22 mouse cellular contexts compared by ENCODE assay signal in the genomic region with DNA sequence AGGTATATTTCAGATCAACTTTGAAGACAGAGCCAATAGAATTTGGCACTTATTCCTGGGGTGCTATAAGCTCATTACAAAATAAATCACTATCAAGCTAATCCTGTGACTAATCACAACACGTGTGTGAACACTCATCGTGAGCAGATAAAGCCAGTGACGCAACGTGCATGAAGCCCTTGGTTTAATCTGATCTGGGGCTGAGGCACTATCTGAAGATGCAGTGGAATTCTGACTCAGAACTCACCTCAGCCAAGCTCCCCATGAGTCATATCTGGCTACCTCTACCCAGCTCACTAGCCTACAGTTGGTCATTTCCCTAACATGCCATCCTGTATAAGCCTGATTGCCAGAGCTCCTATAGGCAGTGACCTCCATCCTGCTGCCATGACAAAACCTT. TPM values are rescaled to one million over a fixed set of nuclear protein-coding genes. Genes with fewer than 3 reads are reported as not detected.
DNase-seq lines count a peak whose midpoint lies in the region; TF ChIP-seq lines count a peak whose summit lies in the region.
"Had no signal": no experiment of that assay in that cellular context is flagged by ENCODE, and none has a peak within 500 bp of the region (broad histone marks: within the 10 kb centered on the region; RNA-seq: fewer than 3 reads in every experiment).

No protein-coding gene starts in this region.

- H3K4me2 ChIP-seq in CH12.LX (ENCODE audit: insufficient read depth, low read depth, poor library complexity, severe bottlenecking) (no peak overlapping the region), myocyte (ENCODE audit: low read depth) (no peak overlapping the region)
- H3K4me2 ChIP-seq: heart, embryonic 15.5 days; hindbrain, embryonic 15.5 days; kidney, embryonic 15.5 days; limb, embryonic 13.5 days; midbrain, embryonic 15.5 days had no signal

- H3K4me3 ChIP-seq in CH12.LX (replicated peaks in 1 of 3; ENCODE audit: low read depth in 2 of 3, low read length in 2 of 3, poor library complexity in 1 of 3) (no peak overlapping the region), myocyte (no peak overlapping the region)
- H3K4me3 ChIP-seq: heart, adult 2 months; heart, embryonic 15.5 days; hindbrain, embryonic 15.5 days; kidney, embryonic 15.5 days; limb, embryonic 13.5 days; midbrain, embryonic 15.5 days had no signal

- H3K4me1 ChIP-seq in CH12.LX (ENCODE audit: control insufficient read depth in 1 of 2, insufficient read depth in 2 of 2) = no peaks in the 10 kb centered on the region
- H3K4me1 ChIP-seq: heart, embryonic 15.5 days; hindbrain, embryonic 15.5 days; kidney, embryonic 15.5 days; limb, embryonic 13.5 days; midbrain, embryonic 15.5 days had no signal

- no peak for TF ChIP-seq CTCF in CH12.LX (conservative IDR thresholded peaks at IDR 0.05 in 1 of 2, IDR thresholded peaks at IDR 0.05 in 1 of 2; ENCODE audit: low read depth in 2 of 2, low read length in 2 of 2)

- H3K79me2 ChIP-seq in CH12.LX (replicated peaks; ENCODE audit: control insufficient read depth, extremely low read depth, insufficient read depth, poor library complexity, severe bottlenecking) (no peaks in the 10 kb centered on the region), myocyte (ENCODE audit: control insufficient read depth, insufficient read depth) (no peaks in the 10 kb centered on the region)

- TF ChIP-seq EP300 in CH12.LX (IDR thresholded peaks at IDR 0.05; ENCODE audit: low read length) = no peak

- no peak overlapping the region for H3K27ac ChIP-seq in CH12.LX (ENCODE audit: insufficient read depth, low read depth)
- H3K27ac ChIP-seq: heart, adult 2 months; heart, embryonic 15.5 days; hindbrain, embryonic 15.5 days; kidney, embryonic 15.5 days; limb, embryonic 13.5 days; liver, embryonic 14.5 days; midbrain, embryonic 15.5 days had no signal

- in situ Hi-C loops in CH12.LX (cut with MboI; ENCODE audit: low pct_ligation_motif_present, low pct_unique_long_range_greater_than_20kb, low sequenced_read_pairs) = no loop called here

- H3K9ac ChIP-seq in CH12.LX (ENCODE audit: insufficient read depth, low read depth) = no peak overlapping the region
- H3K9ac ChIP-seq: heart, embryonic 15.5 days; hindbrain, embryonic 15.5 days; kidney, embryonic 15.5 days; limb, embryonic 13.5 days; liver, embryonic 14.5 days; midbrain, embryonic 15.5 days had no signal

- no peaks in the 10 kb centered on the region for H3K27me3 ChIP-seq in CH12.LX (replicated peaks)
- no peaks in the 10 kb centered on the region for H3K27me3 ChIP-seq in myocyte (ENCODE audit: control insufficient read depth, insufficient read depth, insufficient read length)
- H3K27me3 ChIP-seq: heart, embryonic 15.5 days; hindbrain, embryonic 15.5 days; kidney, embryonic 15.5 days; limb, embryonic 13.5 days; midbrain, embryonic 15.5 days had no signal

- intact Hi-C loops in left cerebral cortex, postnatal 36 days (cut with DNase I) = no loop called here

- H3K36me3 ChIP-seq in CH12.LX (replicated peaks in 1 of 2; ENCODE audit: control insufficient read depth in 1 of 2, insufficient read depth in 1 of 2, low read length in 1 of 2) (no peaks in the 10 kb centered on the region), myocyte (ENCODE audit: control insufficient read depth, insufficient read depth) (no peaks in the 10 kb centered on the region)
- H3K36me3 ChIP-seq: heart, embryonic 15.5 days; hindbrain, embryonic 15.5 days; kidney, embryonic 15.5 days; limb, embryonic 13.5 days; midbrain, embryonic 15.5 days had no signal

- DNase-seq in cerebellum, adult 9-10 months = peak; percentile 7
- no peak for DNase-seq in cerebellum, adult 11-12 months
- peak; percentile 8 for DNase-seq in retina, postnatal 1 day
- no peak for DNase-seq in retina, embryonic 14.5 days (ENCODE audit: low spot score)
- peak; percentile 37 for DNase-seq in CH12.LX (ENCODE audit: extremely low read depth)
- no peak for DNase-seq in left cerebral cortex, postnatal 36 days (ENCODE audit: low spot score in 2 of 2)
- DNase-seq in frontal cortex, adult 2 months (ENCODE audit: extremely low spot score in 1 of 2, low spot score in 1 of 2) = no peak
- DNase-seq: adrenal gland, postnatal 25 days; B cell, adult 2 months; gastrocnemius, postnatal 14 days; heart, adult 2 months; heart, postnatal 4 days; lung, postnatal 10 days; right cerebral cortex, adult 18-20 months; thymus, postnatal 14 days had no signal

- dilution Hi-C loops in CH12.LX (cut with MboI; ENCODE audit: extremely low pct_ligation_motif_present, extremely low pct_unique_long_range_greater_than_20kb, low sequenced_read_pairs) = no loop called here

- TF ChIP-seq RAD21 in CH12.LX (IDR thresholded peaks at IDR 0.05; ENCODE audit: low read depth, low read length) = no peak

- H3K9me3 ChIP-seq in CH12.LX (replicated peaks; ENCODE audit: low read length) = no peaks in the 10 kb centered on the region
- H3K9me3 ChIP-seq: heart, embryonic 15.5 days; hindbrain, embryonic 15.5 days; kidney, embryonic 15.5 days; limb, embryonic 13.5 days; midbrain, embryonic 15.5 days had no signal

- no peak for TF ChIP-seq POLR2A in CH12.LX (IDR thresholded peaks at IDR 0.05; ENCODE audit: low read depth, low read length)
- no peak for TF ChIP-seq POLR2A in myocyte (IDR thresholded peaks at IDR 0.05; ENCODE audit: insufficient read length, low read depth)

- no peak overlapping the region for H3ac ChIP-seq in myocyte (ENCODE audit: control insufficient read depth, insufficient read length)

TF ChIP-seq in CH12.LX, 34 proteins besides CTCF, POLR2A, EP300 and RAD21:
- no peak for TF ChIP-seq ZMIZ1 (IDR thresholded peaks at IDR 0.05; ENCODE audit: low read depth, low read length)
- TF ChIP-seq MAFK (IDR thresholded peaks at IDR 0.05; ENCODE audit: insufficient replicate concordance, low read length) = no peak
- no peak for TF ChIP-seq USF2 (conservative IDR thresholded peaks at IDR 0.05; ENCODE audit: low read depth, low read length)
- no peak for TF ChIP-seq TCF12 (IDR thresholded peaks at IDR 0.05; ENCODE audit: low read depth, low read length)
- TF ChIP-seq BHLHE40 (IDR thresholded peaks at IDR 0.05; ENCODE audit: low read depth, low read length) = peak; percentile 26; the same call in 1 of the 2 replicates
- TF ChIP-seq NELFE (IDR thresholded peaks at IDR 0.05; ENCODE audit: low read depth, low read length) = no peak
- no peak for TF ChIP-seq RCOR1 (conservative IDR thresholded peaks at IDR 0.05; ENCODE audit: low read depth, low read length)
- TF ChIP-seq GABPA (IDR thresholded peaks at IDR 0.05; ENCODE audit: insufficient replicate concordance, low read depth, low read length) = no peak
- peak; percentile 15; the same call in 1 of the 2 replicates for TF ChIP-seq JUN (IDR thresholded peaks at IDR 0.05; ENCODE audit: insufficient read depth, low read depth, low read length)
- no peak for TF ChIP-seq KAT2A (IDR thresholded peaks at IDR 0.05; ENCODE audit: insufficient replicate concordance, low read length)
- TF ChIP-seq IRF4 (IDR thresholded peaks at IDR 0.05; ENCODE audit: low read depth, low read length) = 0 out of 2 replicates have a peak, but pooled peaks have one; percentile 14

TF ChIP-seq in myocyte, 11 proteins besides CTCF, POLR2A, EP300 and RAD21:
- peak; percentile 74 for TF ChIP-seq CEBPB (IDR thresholded peaks at IDR 0.05; ENCODE audit: insufficient read depth, poor library complexity, severe bottlenecking)
- no peak for TF ChIP-seq MAX (IDR thresholded peaks at IDR 0.05; ENCODE audit: low read depth)
- TF ChIP-seq TCF12 (IDR thresholded peaks at IDR 0.05; ENCODE audit: insufficient read depth, poor library complexity, severe bottlenecking) = no peak
- TF ChIP-seq REST (IDR thresholded peaks at IDR 0.05; ENCODE audit: insufficient read depth, insufficient read length) = no peak
- no peak for TF ChIP-seq SRF (IDR thresholded peaks at IDR 0.05; ENCODE audit: control insufficient read depth, insufficient read length, low read depth)
- no peak for TF ChIP-seq TCF3 (IDR thresholded peaks at IDR 0.05; ENCODE audit: insufficient read length, low read depth)
- TF ChIP-seq MYOD1 (IDR thresholded peaks at IDR 0.05; ENCODE audit: control insufficient read depth in 1 of 3, insufficient read length in 2 of 3, low read depth in 2 of 3) = no peak
- TF ChIP-seq POLR2AphosphoS2 (IDR thresholded peaks at IDR 0.05; ENCODE audit: insufficient read length, low read depth) = no peak
TF ChIP-seq in myocyte: peak in this region for 1.

RNA-seq across cellular contexts. Expression of a gene that starts 43.2 kb away (rescaled TPM):
- total RNA-seq in CH12.LX (2012; rRNA removed) = not detected in 2 replicates
- total RNA-seq in CH12.LX (2014; rRNA removed) = not detected in 2 replicates
- not detected in 2 replicates for polyA plus RNA-seq in CH12.LX (2012; ENCODE audit: insufficient read length, low read depth)
- 3.1 TPM for polyA plus RNA-seq in myocyte (2012; fragmentation: generic; extraction: Trizol)
- 10 to 100 TPM; 70.8 to 88.1 TPM for total RNA-seq in left cerebral cortex, postnatal 36 days (2021)
- polyA plus RNA-seq in frontal cortex, adult 2 months (2012; rRNA removed) = 33.1 and 36.9 TPM in 2 replicates

Comparison
In these comparisons a context has a peak if more than half of its experiments do, and no peak if none do; other contexts are left out.
1. DNase-seq: peak in cerebellum, adult 9-10 months (single experiment), retina, postnatal 1 day (single experiment) and CH12.LX (single experiment); none in cerebellum, adult 11-12 months (single experiment), retina, embryonic 14.5 days (single experiment), left cerebral cortex, postnatal 36 days (0 of 2) and frontal cortex, adult 2 months (0 of 2).